ENCODE assay signal across 19 mouse cellular contexts in the genomic region with DNA sequence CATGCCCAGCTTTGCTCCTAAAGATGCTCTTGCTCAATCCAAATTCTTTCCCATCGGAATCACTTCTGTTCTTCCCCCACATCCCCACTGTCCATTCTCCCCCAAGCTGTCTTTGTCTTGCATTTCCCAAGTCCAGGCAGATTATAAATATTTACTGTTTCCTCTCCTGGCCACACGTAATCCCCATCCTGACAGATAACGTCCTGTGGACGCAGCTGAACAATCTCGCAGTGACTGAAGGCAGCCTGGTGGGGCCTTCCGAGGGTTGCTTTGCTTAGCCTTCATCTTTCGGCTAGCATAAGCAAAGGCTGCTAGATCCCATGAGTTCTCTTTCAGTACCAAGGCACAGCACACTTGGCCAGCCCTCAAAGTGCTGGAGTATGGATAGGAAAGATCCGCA.
"Had no signal": no experiment of that assay in that cellular context is flagged by ENCODE, and none has a peak within 500 bp of the region (broad histone marks: within the 10 kb centered on the region; RNA-seq: fewer than 3 reads in every experiment).

No protein-coding gene starts in this region.

- ATAC-seq: hindbrain, embryonic 16.5 days; intestine, embryonic 15.5 days; midbrain, embryonic 15.5 days had no signal

- H3K27me3 ChIP-seq: intestine, embryonic 15.5 days; limb, embryonic 13.5 days; liver, embryonic 13.5 days; midbrain, embryonic 12.5 days; midbrain, embryonic 15.5 days; neural tube, embryonic 13.5 days had no signal

- H3K27ac ChIP-seq: intestine, embryonic 15.5 days; limb, embryonic 10.5 days; limb, embryonic 13.5 days; liver, embryonic 13.5 days; macrophage; midbrain, embryonic 12.5 days; midbrain, embryonic 15.5 days; neural tube, embryonic 13.5 days had no signal

- H3K4me1 ChIP-seq: intestine, embryonic 15.5 days; limb, embryonic 13.5 days; midbrain, embryonic 12.5 days; midbrain, embryonic 15.5 days had no signal

- H3K36me3 ChIP-seq: midbrain, embryonic 15.5 days had no signal

- DNase-seq: kidney, adult 2 months; kidney, postnatal 10 days; kidney, postnatal 4 days; liver, embryonic 13.5 days; lung, postnatal 10 days; retina, postnatal 1 day; right cerebral cortex, postnatal 25 days; spleen, adult 18-20 months; thymus, adult 2 months; thymus, postnatal 14 days; thymus, postnatal 4 days had no signal

- H3K9ac ChIP-seq: intestine, embryonic 15.5 days; limb, embryonic 13.5 days; liver, embryonic 13.5 days; midbrain, embryonic 12.5 days; midbrain, embryonic 15.5 days; neural tube, embryonic 13.5 days had no signal

- H3K4me2 ChIP-seq: intestine, embryonic 15.5 days; limb, embryonic 13.5 days; liver, embryonic 13.5 days; midbrain, embryonic 12.5 days; midbrain, embryonic 15.5 days; neural tube, embryonic 13.5 days had no signal

- H3K4me3 ChIP-seq: intestine, embryonic 15.5 days; limb, embryonic 10.5 days; limb, embryonic 13.5 days; liver, embryonic 13.5 days; midbrain, embryonic 12.5 days; midbrain, embryonic 15.5 days; neural tube, embryonic 13.5 days had no signal

- H3K9me3 ChIP-seq: intestine, embryonic 15.5 days; limb, embryonic 10.5 days; limb, embryonic 13.5 days; liver, embryonic 13.5 days; midbrain, embryonic 12.5 days; midbrain, embryonic 15.5 days; neural tube, embryonic 13.5 days had no signal
